Mouse (Mus musculus) liver, embryonic 16.5 days (tissue): ENCODE measurements around the gene Zfp385a. TPM values are rescaled to one million over a fixed set of nuclear protein-coding genes. Genes with fewer than 3 reads are reported as not detected.
A peak's percentile ranks its signal among the peaks of the same experiment; 100 is the strongest.

Experiments
- ATAC-seq: fragments of 200-750 bp; cut with Nextera tagmentation; 2 replicates; pipeline ENCODE4 v1.8.0; 2017; ENCODE audit warnings: low read depth, mild to moderate bottlenecking, moderate number of reproducible peaks, moderate library complexity
- H3K27ac ChIP-seq: fragments of 300-500 bp; sonication (generic); 2 replicates; pipeline ENCODE4 v1.5.1; 2014; ENCODE audit warnings: mild to moderate bottlenecking, low read length
- H3K27me3 ChIP-seq: fragments of 300-500 bp; sonication (generic); 2 replicates; pipeline ENCODE4 v1.6.1; 2014; ENCODE audit warnings: low read depth, low read length, mixed read lengths; ENCODE audit not compliant: control insufficient read depth, insufficient read depth
- H3K36me3 ChIP-seq: fragments of 300-500 bp; sonication (generic); 2 replicates; pipeline ENCODE4 v1.6.1; 2014; ENCODE audit warnings: mild to moderate bottlenecking; ENCODE audit not compliant: control insufficient read depth, insufficient read depth
- H3K4me1 ChIP-seq: fragments of 300-500 bp; sonication (generic); 2 replicates; pipeline ENCODE4 v1.6.1; 2014; ENCODE audit warnings: low read depth, low read length, mixed read lengths; ENCODE audit not compliant: control insufficient read depth
- H3K4me2 ChIP-seq: fragments of 300-500 bp; sonication (generic); 2 replicates; pipeline ENCODE4 v1.6.1; 2014; ENCODE audit warnings: low read depth, low read length, mixed read lengths
- H3K4me3 ChIP-seq: fragments of 300-500 bp; sonication (generic); 2 replicates; pipeline ENCODE4 v1.5.1; 2014; ENCODE audit warnings: low read depth, mild to moderate bottlenecking, low read length
- H3K9ac ChIP-seq: fragments of 300-500 bp; sonication (generic); 2 replicates; pipeline ENCODE4 v1.6.1; 2014; ENCODE audit warnings: low read depth, low read length
- H3K9me3 ChIP-seq: fragments of 300-500 bp; sonication (generic); replicated peaks from 2 replicates; pipeline ENCODE4 v1.6.1; 2016; ENCODE audit warnings: low read length; ENCODE audit not compliant: control insufficient read depth
- WGBS: fragments of 180-500 bp; shearing (Covaris S2); extraction: QIAGEN DNeasy Blood & Tissue Kit; methylation state at CpG from one replicate; pipeline ENCODE4 v1.1.7; 2014; ENCODE audit not compliant: insufficient replicate concordance; 5-methylcytosine and 5-hydroxymethylcytosine counted together
- polyA plus RNA-seq: library from polyadenylated mRNA; unstranded; fragments of >200 nt; fragmentation: Nextera tagmentation; extraction: Ambion mirVana; gene quantifications from 2 replicates; pipeline ENCODE4 v1.2.1, GENCODE M21; 2015

Zfp385a gene
- polyA plus RNA-seq, 1 experiment from 2014 or later, result 7.0 TPM

DNA sequence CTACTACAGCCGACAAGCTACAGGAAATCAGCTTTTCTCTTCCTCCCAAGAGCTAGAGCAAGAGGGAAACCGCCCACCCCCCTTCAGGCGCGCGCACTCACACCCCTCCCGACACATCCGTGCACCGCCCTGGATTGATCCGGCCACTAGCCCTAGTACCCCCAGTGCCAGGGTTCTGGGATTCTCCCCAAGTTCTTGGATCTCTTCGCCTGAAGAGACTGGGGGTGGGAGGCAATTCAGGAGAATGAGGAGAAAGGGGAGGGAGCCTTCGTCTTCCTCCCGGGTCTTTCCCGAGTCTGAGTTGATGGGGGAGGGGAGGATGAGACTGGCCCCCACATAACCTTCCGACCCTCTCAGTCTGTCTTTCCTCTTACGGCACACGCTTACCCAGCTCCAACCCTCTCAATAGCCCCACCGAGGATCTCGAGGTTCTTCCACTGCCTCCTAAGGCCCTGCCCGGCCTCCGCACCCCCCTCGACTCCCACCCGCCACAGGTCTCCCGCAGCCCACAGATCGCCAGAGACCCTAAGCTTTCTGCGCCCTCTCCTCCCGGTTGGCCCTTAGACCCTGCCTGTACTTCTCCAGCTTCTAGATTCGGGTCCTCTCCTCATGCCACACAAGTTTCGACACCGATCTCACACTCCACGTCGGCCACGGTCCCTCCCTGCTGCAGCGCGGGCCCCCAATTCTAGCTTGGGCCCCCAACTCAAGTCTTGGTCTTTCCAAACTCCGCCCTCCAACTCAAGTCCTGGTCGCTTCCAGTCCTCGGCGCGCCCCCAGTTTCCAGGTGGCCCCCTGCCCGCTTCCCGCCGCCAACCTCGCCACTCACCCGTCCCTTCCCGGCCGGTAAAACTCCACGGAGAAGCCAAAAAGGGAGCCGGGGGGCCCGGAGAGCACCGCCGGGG is 25.8 kb upstream of the Zfp385a start:
- H3K4me1 ChIP-seq, result peaks cover 46% of the 10 kb centered on the region
- 0 out of 2 replicates have a peak, but pooled peaks have one; percentile 27 for ATAC-seq
- no peaks in the 10 kb centered on the region for H3K36me3 ChIP-seq
- peak overlapping the region; percentile 76 for H3K4me3 ChIP-seq
- H3K4me2 ChIP-seq, result peak overlapping the region; percentile 85
- peak overlapping the region; percentile 86 for H3K27ac ChIP-seq
- peaks cover 6% of the 10 kb centered on the region for H3K27me3 ChIP-seq
- peak overlapping the region; percentile 86 for H3K9ac ChIP-seq
- no peaks in the 10 kb centered on the region for H3K9me3 ChIP-seq
- WGBS, result under 1% methylated on average over 50 of the region's 51 CpGs

- no peaks in the 10 kb centered on the region for H3K36me3 ChIP-seq
- H3K4me1 ChIP-seq, result peaks cover 49% of the 10 kb centered on the region
- peak overlapping the region; percentile 86 for H3K27ac ChIP-seq
- no peaks in the 10 kb centered on the region for H3K9me3 ChIP-seq
- no peak for ATAC-seq
- H3K4me2 ChIP-seq, result peak overlapping the region; percentile 85
- WGBS, result 5% methylated on average over 4 of the region's 4 CpGs
- peak overlapping the region; percentile 76 for H3K4me3 ChIP-seq
- peaks cover 6% of the 10 kb centered on the region for H3K27me3 ChIP-seq
- H3K9ac ChIP-seq, result peak overlapping the region; percentile 86
These were observed 24.9 kb upstream of the Zfp385a start for GRCm38 (mm10) chr15:103364761-103365160.

DNA sequence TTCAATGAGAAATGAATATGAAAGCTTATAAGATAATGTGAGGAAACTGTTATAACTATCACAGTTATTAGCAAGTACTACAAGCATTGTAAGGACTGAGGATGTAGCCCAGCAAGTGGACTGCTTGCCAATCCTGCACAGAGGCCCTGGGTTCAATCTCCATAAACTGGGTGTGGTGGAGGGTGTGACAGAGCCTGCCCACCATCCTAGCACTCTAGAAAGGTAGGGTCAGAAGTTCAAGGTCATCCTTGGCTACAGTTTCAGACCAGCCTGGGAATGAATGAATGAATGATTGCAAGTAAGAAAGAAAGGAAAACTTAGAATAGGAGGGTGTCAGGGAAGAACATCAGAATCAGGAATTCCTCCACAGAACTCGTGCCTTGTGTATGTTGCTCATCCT is 23.9 kb upstream of the Zfp385a start:
- Histone ChIP-seq H3K9me3 (no peaks in the 10 kb centered on the region), H3K27me3 (peaks cover 6% of the 10 kb centered on the region), H3K36me3 (no peaks in the 10 kb centered on the region), H3K4me1 (peaks cover 58% of the 10 kb centered on the region), H3K27ac (peak overlapping the region; percentile 42; the same call in 1 of the 2 replicates), H3K4me3 (no peak overlapping the region), H3K4me2 (peak overlapping the region; percentile 85; the same call in 1 of the 2 replicates), H3K9ac (no peak overlapping the region)
- 24% methylated on average over 1 of the region's 1 CpGs for WGBS
- no peak for ATAC-seq

DNA sequence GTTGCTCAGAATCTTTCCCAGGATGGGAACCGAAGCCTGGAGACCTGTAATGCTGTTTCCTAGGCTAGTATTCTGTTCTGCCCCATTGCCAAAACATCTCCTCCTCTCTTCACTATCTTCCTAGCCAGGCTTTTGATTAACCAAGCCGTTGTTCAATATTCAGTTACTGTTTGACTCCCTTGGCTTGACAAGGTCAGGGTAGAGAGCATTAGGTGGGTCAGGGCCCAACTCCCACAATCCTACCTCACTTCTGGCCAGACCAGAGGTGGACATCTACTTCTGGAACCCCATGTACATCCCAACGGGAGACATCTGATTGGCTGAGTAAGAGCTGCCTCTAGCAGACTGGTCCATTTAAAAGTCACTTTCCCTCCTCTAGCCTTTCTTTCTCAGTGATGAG is 23.1 kb upstream of the Zfp385a start:
- peak; percentile 60 for ATAC-seq
- peaks cover 6% of the 10 kb centered on the region for H3K27me3 ChIP-seq
- 37% methylated on average over 3 of the region's 3 CpGs for WGBS
- no peaks in the 10 kb centered on the region for H3K9me3 ChIP-seq
- no peaks in the 10 kb centered on the region for H3K36me3 ChIP-seq
- peaks cover 66% of the 10 kb centered on the region for H3K4me1 ChIP-seq
- no peak overlapping the region for H3K4me2 ChIP-seq
- no peak overlapping the region for H3K4me3 ChIP-seq
- peak overlapping the region; percentile 68 for H3K27ac ChIP-seq
- H3K9ac ChIP-seq, result no peak overlapping the region

DNA sequence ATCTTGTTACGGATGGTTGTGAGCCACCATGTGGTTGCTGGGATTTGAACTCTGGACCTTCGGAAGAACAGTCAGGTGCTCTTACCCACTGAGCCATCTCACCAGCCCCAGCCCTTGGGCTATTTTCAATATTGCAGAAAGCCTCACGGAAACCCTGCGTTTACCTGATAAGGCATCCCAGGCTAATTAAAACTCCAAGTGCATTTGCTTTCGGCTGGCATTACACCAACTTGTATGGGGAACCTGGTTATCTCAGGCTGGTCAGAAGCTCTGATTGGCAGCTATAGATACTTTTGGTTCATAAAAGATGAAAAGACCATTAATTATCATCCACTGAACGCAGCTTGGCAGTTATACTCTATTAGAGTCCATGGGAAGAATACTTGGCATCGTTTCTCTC is 22.4 kb upstream of the Zfp385a start:
- ATAC-seq, result peak; percentile 36
- Histone ChIP-seq H3K36me3 (no peaks in the 10 kb centered on the region), H3K4me2 (0 out of 2 replicates have a peak overlapping the region, but pooled peaks have one; percentile 5), H3K27me3 (peaks cover 6% of the 10 kb centered on the region), H3K27ac (peak overlapping the region; percentile 68), H3K9ac (no peak overlapping the region), H3K4me1 (peaks cover 66% of the 10 kb centered on the region), H3K4me3 (no peak overlapping the region), H3K9me3 (no peaks in the 10 kb centered on the region)
- WGBS, result 19% methylated on average over 6 of the region's 7 CpGs

DNA sequence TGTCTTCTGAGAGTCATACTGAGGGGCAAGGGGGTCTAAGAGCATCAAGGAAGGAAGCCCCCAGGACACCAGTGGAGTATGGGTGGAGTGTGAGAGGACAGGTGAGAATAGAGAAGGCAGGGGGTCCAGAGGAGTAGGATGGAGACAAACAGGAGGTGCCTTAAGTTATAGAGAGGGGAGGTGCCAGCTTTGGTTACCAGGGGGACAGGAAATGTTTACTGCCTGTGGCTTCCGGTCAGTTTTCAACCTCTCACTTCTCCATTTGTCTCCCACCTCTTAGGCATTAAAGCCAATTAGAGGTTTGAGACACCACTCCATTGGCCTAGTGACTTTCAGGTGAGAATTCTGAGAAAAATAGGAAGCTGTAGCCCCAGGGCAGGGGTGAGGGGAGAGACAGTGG is 21.4 kb upstream of the Zfp385a start:
- peaks cover 56% of the 10 kb centered on the region for H3K4me1 ChIP-seq
- 10% methylated on average over 1 of the region's 1 CpGs for WGBS
- no peaks in the 10 kb centered on the region for H3K36me3 ChIP-seq
- H3K4me2 ChIP-seq, result no peak overlapping the region
- no peaks in the 10 kb centered on the region for H3K9me3 ChIP-seq
- no peak overlapping the region for H3K9ac ChIP-seq
- H3K27me3 ChIP-seq, result peaks cover 3% of the 10 kb centered on the region; the same call in 1 of the 2 replicates
- H3K27ac ChIP-seq, result peak overlapping the region; percentile 7; the same call in 1 of the 2 replicates
- no peak for ATAC-seq
- H3K4me3 ChIP-seq, result no peak overlapping the region

DNA sequence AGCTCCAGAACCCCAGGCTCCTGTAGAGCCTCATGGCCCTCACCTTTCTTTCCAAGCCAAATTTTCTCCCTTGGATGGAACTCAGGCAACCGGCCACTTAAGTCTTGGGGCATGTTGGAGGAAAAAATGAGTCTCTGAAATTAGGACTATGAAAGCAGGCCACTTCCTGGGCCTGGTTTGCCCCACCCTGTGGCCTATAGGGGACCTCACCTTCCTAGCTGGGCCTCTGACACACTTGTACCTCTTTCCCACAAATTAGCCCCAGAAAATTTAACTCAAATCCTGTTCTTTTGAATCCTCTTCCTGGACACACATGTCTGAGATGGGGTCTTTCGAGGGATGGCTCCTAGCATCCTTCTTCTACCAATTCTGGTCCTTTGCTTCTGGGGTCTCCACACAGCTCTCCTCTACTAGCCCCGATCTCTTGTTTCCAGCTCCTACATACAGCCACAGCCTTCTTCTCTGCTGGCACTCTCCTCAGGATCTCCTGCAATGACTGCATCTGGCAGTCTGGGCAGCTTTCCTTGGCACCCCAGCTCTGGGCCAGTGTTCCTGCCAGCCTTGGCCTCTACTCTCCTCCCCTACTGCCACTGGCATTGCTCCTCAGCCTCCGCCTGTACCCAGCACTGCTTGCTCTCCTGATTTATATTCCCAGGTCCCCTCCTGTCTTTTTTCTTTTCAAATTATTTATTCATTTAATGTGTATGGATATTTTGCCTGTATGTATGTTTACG is 20.1 kb upstream of the Zfp385a start:
- peaks cover 5% of the 10 kb centered on the region; the same call in 1 of the 2 replicates for H3K36me3 ChIP-seq
- no peaks in the 10 kb centered on the region for H3K27me3 ChIP-seq
- no peak for ATAC-seq
- H3K9ac ChIP-seq, result no peak overlapping the region
- H3K9me3 ChIP-seq, result no peaks in the 10 kb centered on the region
- peaks cover 51% of the 10 kb centered on the region for H3K4me1 ChIP-seq
- H3K4me2 ChIP-seq, result no peak overlapping the region
- no peak overlapping the region; the same call in 1 of the 2 replicates for H3K27ac ChIP-seq
- 63% methylated on average over 5 of the region's 5 CpGs for WGBS
- no peak overlapping the region for H3K4me3 ChIP-seq

DNA sequence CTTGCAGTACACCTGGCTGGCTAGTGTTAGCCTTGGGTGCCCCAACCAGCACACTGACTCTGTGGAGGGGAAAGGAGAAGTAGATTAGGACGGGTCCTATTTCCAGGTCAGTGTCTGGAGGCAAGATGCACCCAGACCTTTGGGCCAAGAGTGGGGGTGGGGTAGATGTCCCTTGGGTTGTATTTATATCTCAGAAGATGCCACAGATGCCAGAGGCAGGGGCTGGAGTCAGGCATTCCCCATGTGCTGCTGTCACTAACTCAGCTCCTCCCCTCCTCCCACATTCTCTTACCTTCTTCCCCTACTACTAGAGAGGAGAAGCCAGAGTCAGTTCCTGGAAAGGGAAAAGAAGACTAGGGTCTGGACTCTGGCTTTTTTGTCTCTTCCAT is 19.2 kb upstream of the Zfp385a start:
- Histone ChIP-seq H3K9me3 (no peaks in the 10 kb centered on the region), H3K9ac (no peak overlapping the region), H3K27ac (no peak overlapping the region), H3K4me2 (no peak overlapping the region), H3K27me3 (no peaks in the 10 kb centered on the region), H3K4me1 (peaks cover 42% of the 10 kb centered on the region), H3K36me3 (peaks cover 5% of the 10 kb centered on the region; the same call in 1 of the 2 replicates), H3K4me3 (no peak overlapping the region)
- ATAC-seq, result no peak
- WGBS, result 37% methylated on average over 1 of the region's 1 CpGs
